Mouse (Mus musculus) kidney, embryonic 15.5 days (tissue): ENCODE data around the gene Rhoj. TPM values are rescaled to one million over a fixed set of nuclear protein-coding genes. Genes with fewer than 3 reads are reported as not detected.

Source experiments
- ATAC-seq: fragments of 200-750 bp; cut with Nextera tagmentation; replicated peaks from 2 replicates; pipeline ENCODE4 v1.8.0; 2017; ENCODE audit warnings: moderate TSS enrichment; ENCODE audit not compliant: low FRiP score
- H3K27ac ChIP-seq: fragments of 300-500 bp; sonication (generic); 2 replicates; pipeline ENCODE4 v1.5.1; 2015; ENCODE audit warnings: mild to moderate bottlenecking, inconsistent platforms
- H3K27me3 ChIP-seq: fragments of 300-500 bp; sonication (generic); 2 replicates; pipeline ENCODE4 v1.6.1; 2015; ENCODE audit warnings: inconsistent platforms
- H3K36me3 ChIP-seq: fragments of 300-500 bp; sonication (generic); 2 replicates; pipeline ENCODE4 v1.6.1; 2015; ENCODE audit warnings: inconsistent platforms
- H3K4me1 ChIP-seq: fragments of 300-500 bp; sonication (generic); 2 replicates; pipeline ENCODE4 v1.6.1; 2015; ENCODE audit warnings: inconsistent platforms
- H3K4me2 ChIP-seq: fragments of 300-500 bp; sonication (generic); 2 replicates; pipeline ENCODE4 v1.6.1; 2015; ENCODE audit warnings: moderate library complexity, mild to moderate bottlenecking, inconsistent platforms
- H3K4me3 ChIP-seq: fragments of 300-500 bp; sonication (generic); replicated peaks from 2 replicates; pipeline ENCODE4 v1.5.1; 2015; ENCODE audit warnings: mild to moderate bottlenecking, inconsistent platforms
- H3K9ac ChIP-seq: fragments of 300-500 bp; sonication (generic); 2 replicates; pipeline ENCODE4 v1.6.1; 2015; ENCODE audit warnings: mild to moderate bottlenecking, inconsistent platforms
- H3K9me3 ChIP-seq: fragments of 300-500 bp; sonication (generic); replicated peaks from 2 replicates; pipeline ENCODE4 v1.6.1; 2016; ENCODE audit warnings: inconsistent platforms
- WGBS: fragments of 180-500 bp; shearing (Covaris S2); methylation state at CpG from one replicate; pipeline ENCODE4 v1.1.7; 2015; ENCODE audit warnings: mixed read lengths; 5-methylcytosine and 5-hydroxymethylcytosine counted together
- polyA plus RNA-seq: library from polyadenylated mRNA; unstranded; fragments of >200 nt; fragmentation: Nextera tagmentation; extraction: Ambion mirVana; gene quantifications from 2 replicates; pipeline ENCODE4 v1.2.1, GENCODE M21; 2015

The Rhoj gene
- polyA plus RNA-seq, 1 experiment from 2014 or later: 59.7 TPM

DNA sequence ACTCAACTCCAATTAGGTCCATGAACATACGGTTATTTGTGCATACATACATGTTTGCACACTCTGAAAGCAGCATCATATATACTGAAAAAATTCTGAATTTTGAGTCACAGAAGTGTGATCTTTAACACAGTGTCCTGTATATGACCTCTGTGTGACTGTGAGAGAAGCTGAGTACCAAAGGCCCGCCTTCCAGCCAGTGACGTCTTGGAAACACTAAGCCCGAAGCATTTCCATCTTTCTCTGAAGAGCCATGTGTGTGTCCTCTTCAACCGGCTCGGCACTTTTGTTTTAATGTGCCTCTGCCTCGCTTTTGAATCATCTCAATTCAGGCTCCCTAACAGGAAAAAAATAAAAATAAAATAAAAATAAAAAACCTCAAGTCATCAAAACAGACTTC lies 43.7 kb downstream of the Rhoj start:
- WGBS: 55% methylated on average over 7 of the region's 7 CpGs
- H3K9ac ChIP-seq: no peak overlapping the region
- H3K27me3 ChIP-seq: no peaks in the 10 kb centered on the region
- peak overlapping the region; percentile 37 for H3K27ac ChIP-seq
- no peak overlapping the region for H3K4me2 ChIP-seq
- H3K4me1 ChIP-seq: peaks cover 19% of the 10 kb centered on the region
- no peaks in the 10 kb centered on the region for H3K9me3 ChIP-seq
- H3K4me3 ChIP-seq: no peak overlapping the region
- H3K36me3 ChIP-seq: no peaks in the 10 kb centered on the region
- ATAC-seq: no peak

DNA sequence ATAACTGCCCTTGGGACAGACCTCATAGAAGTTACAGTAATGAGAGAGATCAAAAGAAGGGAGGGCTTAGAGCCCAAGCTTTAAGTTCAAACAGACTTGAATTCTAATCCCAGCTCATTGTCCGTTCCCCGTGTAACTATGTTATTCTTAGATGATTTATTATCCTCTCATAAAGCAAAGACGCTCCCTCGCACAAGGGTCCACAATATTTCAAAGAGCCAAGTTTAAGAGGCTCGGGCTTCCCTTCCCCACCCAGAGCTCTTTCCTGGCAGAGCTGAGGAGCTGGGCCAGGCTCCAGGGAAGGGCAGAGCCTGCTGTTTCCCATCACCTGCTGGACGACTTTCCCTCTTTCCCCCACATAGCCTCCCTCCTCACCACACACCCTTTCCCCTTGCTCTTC lies 44.3 kb downstream of the Rhoj start:
- Histone ChIP-seq H3K4me1 (peaks cover 20% of the 10 kb centered on the region), H3K4me3 (no peak overlapping the region), H3K36me3 (no peaks in the 10 kb centered on the region), H3K4me2 (0 out of 2 replicates have a peak overlapping the region, but pooled peaks have one; percentile 8), H3K27ac (peak overlapping the region; percentile 37), H3K27me3 (no peaks in the 10 kb centered on the region), H3K9ac (no peak overlapping the region), H3K9me3 (no peaks in the 10 kb centered on the region)
- peak; percentile 77 for ATAC-seq
- 15% methylated on average over 6 of the region's 6 CpGs for WGBS

DNA sequence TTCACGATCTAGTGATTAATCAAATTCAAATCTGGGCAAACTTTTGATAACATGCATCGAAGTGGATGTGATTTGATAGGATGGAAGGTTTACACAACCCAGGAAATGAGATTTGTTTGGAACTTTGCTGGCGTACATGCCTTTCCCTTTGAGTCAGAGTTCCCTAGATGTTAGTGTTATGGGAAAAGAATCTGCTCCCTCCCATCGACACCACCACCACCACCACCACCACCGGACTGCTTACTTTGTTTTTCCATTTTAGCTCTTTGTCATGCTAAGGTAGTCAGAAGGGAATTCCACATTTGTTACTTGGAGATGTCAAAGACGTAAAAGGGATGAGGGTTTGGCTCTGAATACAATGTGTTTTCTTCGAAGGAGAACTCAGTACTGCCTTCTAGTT lies 46.2 kb downstream of the Rhoj start:
- H3K9ac ChIP-seq: no peak overlapping the region
- 69% methylated on average over 7 of the region's 7 CpGs for WGBS
- no peak overlapping the region for H3K4me2 ChIP-seq
- H3K27me3 ChIP-seq: no peaks in the 10 kb centered on the region
- peaks cover 28% of the 10 kb centered on the region for H3K4me1 ChIP-seq
- no peaks in the 10 kb centered on the region for H3K36me3 ChIP-seq
- ATAC-seq: no peak
- H3K4me3 ChIP-seq: no peak overlapping the region
- H3K9me3 ChIP-seq: no peaks in the 10 kb centered on the region
- H3K27ac ChIP-seq: no peak overlapping the region

DNA sequence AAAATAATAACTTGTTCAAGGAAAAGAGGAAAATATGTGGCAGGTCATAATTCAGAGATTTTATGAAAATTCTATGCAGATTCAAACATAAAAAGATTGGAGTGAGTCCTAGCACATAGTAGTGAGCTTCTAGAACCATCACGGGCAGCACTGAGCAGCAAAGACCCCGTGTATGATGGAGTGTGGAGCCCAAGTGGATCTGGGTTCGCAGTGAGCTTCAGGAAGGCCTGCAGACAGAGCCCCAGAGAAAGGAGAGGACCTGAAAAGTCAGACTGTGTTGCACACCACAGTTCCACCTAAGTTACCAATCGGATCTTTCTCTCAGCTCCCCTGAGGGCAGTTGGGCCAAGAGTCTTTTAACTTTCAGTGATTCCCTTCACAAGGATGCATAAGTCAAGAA lies 49.7 kb downstream of the Rhoj start:
- peaks cover 34% of the 10 kb centered on the region for H3K4me1 ChIP-seq
- no peaks in the 10 kb centered on the region for H3K27me3 ChIP-seq
- 82% methylated on average over 4 of the region's 4 CpGs for WGBS

DNA sequence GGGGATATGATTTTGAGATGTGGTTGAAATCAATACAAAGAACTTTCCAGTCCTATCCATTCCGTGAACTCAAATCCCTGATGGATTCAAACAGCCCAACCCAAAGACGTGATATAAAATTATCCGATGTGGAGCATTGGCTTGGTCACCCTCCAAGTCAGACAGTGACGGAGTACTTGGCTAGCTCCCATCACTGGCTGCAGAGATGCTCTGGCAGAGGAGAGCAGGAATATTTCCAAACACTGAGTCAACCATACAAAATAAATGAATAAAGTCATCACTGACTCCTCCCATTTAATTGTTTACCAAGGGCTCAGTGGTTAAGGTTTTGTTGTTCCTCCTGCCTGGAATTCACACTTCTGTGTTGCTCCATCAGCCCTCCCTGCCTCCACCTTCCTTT lies 50.6 kb downstream of the Rhoj start:
- Histone ChIP-seq H3K4me3 (no peak overlapping the region), H3K9me3 (no peaks in the 10 kb centered on the region), H3K36me3 (0 out of 2 replicates have a peak, but pooled peaks cover 1% of the 10 kb centered on the region), H3K4me1 (peaks cover 26% of the 10 kb centered on the region), H3K9ac (no peak overlapping the region), H3K27me3 (no peaks in the 10 kb centered on the region), H3K27ac (peak overlapping the region; percentile 48; the same call in 1 of the 2 replicates), H3K4me2 (no peak overlapping the region)
- no peak for ATAC-seq
- WGBS: 75% methylated on average over 4 of the region's 4 CpGs

More for the DNA sequence above, 49.7 kb downstream of the Rhoj start:
- no peak overlapping the region for H3K27ac ChIP-seq
- no peak overlapping the region for H3K9ac ChIP-seq
- no peak for ATAC-seq
- H3K9me3 ChIP-seq: no peaks in the 10 kb centered on the region
- H3K4me2 ChIP-seq: no peak overlapping the region
- H3K4me3 ChIP-seq: no peak overlapping the region
- no peaks in the 10 kb centered on the region for H3K36me3 ChIP-seq

DNA sequence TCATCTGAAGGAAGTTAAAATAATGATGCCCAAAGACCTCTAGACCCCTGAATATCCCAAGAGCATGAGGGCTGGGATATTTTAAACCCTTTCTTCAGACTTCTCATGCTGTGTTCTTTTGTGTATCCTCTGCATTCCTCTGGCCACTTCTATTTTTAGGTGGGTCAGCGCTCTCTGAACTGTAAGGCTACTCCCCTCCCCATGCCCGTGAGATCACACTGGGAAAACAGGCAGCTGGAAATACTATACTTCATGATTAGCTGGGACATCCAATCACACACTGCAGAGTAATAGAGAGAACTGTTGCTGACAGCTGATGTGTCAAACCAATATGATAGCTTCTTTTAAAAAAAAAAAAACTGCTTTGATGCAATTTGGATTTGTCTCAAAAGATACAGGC lies 51.4 kb downstream of the Rhoj start:
- 29% methylated on average over 2 of the region's 2 CpGs for WGBS

DNA sequence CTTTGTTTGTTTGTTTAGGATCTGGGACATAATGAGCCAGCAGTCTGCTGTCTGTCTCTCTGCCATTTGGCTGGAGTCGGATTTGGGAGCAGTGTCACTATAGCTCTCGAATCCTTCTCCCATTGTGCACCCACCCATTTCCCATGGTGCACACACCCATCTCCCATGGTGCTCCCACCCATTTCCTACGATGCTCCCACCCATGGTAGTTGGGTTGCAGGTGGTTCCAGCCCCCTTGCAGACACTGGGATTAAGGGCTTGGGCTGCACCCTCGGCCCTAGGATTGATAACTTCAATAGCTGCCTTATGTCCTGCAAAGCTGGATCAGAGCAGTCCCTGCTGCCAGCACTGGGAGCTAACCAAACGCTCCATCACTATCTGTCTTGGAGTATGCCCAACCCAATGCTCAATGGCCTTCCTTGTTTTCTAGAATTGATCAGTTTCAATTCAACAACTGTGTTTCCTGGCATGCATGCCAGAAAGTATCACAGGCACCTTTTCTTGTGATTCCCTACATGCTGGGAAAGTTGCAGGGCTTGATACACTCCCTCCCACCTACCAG lies 51.9 kb downstream of the Rhoj start:
- ATAC-seq: no peak
- Histone ChIP-seq H3K4me1 (peaks cover 23% of the 10 kb centered on the region), H3K36me3 (0 out of 2 replicates have a peak, but pooled peaks cover 3% of the 10 kb centered on the region), H3K27me3 (no peaks in the 10 kb centered on the region), H3K9me3 (no peaks in the 10 kb centered on the region), H3K9ac (no peak overlapping the region), H3K4me2 (no peak overlapping the region), H3K27ac (0 out of 2 replicates have a peak overlapping the region, but pooled peaks have one; percentile 13), H3K4me3 (no peak overlapping the region)
- 57% methylated on average over 5 of the region's 5 CpGs for WGBS

More for the DNA sequence above, 51.4 kb downstream of the Rhoj start:
- Histone ChIP-seq H3K27ac (peak overlapping the region; percentile 48), H3K4me1 (peaks cover 26% of the 10 kb centered on the region), H3K9ac (no peak overlapping the region), H3K4me2 (no peak overlapping the region), H3K4me3 (no peak overlapping the region), H3K36me3 (0 out of 2 replicates have a peak, but pooled peaks cover 3% of the 10 kb centered on the region), H3K27me3 (no peaks in the 10 kb centered on the region), H3K9me3 (no peaks in the 10 kb centered on the region)
- ATAC-seq: peak; percentile 64; the same call in 1 of the 2 replicates

DNA sequence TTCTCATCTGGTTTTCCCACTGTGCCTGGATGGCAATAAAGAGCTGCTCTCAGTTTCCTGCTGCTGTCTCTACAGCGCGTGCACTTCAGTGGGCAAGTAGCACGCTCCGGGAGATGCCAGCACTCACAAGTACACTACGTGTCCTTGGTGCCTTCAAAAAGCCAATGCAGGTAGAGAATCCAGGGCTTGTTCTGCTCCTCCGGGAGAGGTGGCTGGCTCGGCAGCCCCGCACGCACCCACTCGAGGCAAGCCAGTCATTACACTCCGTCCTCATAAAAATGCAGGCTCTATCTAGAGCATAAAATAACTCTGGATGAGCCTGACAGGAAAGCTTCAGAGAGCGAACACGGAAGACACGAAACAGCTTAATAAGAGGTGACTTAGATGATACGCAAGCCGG lies 54.3 kb downstream of the Rhoj start:
- H3K9ac ChIP-seq: no peak overlapping the region
- 88% methylated on average over 16 of the region's 16 CpGs for WGBS
- no peak overlapping the region for H3K27ac ChIP-seq
- H3K36me3 ChIP-seq: 0 out of 2 replicates have a peak, but pooled peaks cover 3% of the 10 kb centered on the region
- no peaks in the 10 kb centered on the region for H3K9me3 ChIP-seq
- no peaks in the 10 kb centered on the region for H3K27me3 ChIP-seq
- H3K4me3 ChIP-seq: no peak overlapping the region
- no peak overlapping the region for H3K4me2 ChIP-seq
- no peak for ATAC-seq
- peaks cover 22% of the 10 kb centered on the region for H3K4me1 ChIP-seq

DNA sequence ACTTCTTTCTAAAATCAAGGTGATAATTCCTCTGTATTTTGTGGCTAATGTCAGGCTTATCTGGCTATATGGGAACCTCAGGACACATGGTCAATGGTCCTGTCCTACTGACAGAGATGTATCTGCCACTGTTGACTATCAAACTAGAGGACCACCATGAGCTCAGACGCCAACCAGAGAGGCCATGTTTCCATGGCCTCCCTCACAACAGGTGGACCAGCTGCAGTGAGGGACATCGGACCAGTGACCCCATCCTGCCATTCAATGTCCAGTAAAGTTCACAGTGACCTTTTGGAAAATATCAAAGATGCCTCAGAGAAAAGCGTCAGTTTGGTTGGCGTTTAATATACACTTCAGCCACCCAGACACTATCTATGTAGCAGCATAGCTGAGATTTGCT lies 56.3 kb downstream of the Rhoj start:
- Histone ChIP-seq H3K4me3 (no peak overlapping the region), H3K9ac (no peak overlapping the region), H3K36me3 (0 out of 2 replicates have a peak, but pooled peaks cover 3% of the 10 kb centered on the region), H3K4me1 (peaks cover 18% of the 10 kb centered on the region), H3K9me3 (no peaks in the 10 kb centered on the region), H3K27ac (no peak overlapping the region), H3K27me3 (no peaks in the 10 kb centered on the region), H3K4me2 (no peak overlapping the region)
- WGBS: 95% methylated on average over 4 of the region's 4 CpGs
- no peak for ATAC-seq

DNA sequence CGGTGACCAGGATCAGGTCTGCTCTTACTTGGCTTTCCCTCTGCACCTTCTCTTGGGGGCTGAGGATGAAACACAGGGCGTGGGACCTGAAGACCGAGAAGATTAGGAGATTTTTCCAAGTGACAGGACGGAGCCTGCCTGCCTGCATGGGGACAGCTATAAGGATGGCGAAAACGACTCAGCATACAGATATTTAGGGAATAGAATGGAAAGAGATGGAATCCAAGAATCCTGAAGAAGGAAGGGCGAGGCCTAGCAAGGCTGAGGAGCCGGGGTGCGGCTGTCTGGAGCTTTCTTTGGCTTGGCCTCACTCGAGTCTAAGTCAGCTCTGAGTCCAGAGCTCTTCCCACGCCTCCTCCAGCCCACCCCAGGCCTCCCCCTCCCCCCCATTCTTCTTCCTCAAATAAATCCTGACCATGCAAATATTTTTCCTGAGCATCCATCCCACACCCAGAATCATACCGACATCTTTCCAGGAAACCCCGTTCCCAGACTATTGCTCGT lies 57.6 kb downstream of the Rhoj start:
- no peak overlapping the region for H3K4me2 ChIP-seq
- H3K9me3 ChIP-seq: no peaks in the 10 kb centered on the region
- 0 out of 2 replicates have a peak, but pooled peaks cover 3% of the 10 kb centered on the region for H3K36me3 ChIP-seq
- no peaks in the 10 kb centered on the region for H3K27me3 ChIP-seq
- 78% methylated on average over 14 of the region's 14 CpGs for WGBS
- ATAC-seq: no peak
- H3K9ac ChIP-seq: no peak overlapping the region
- H3K4me1 ChIP-seq: peaks cover 7% of the 10 kb centered on the region; the same call in 1 of the 2 replicates
- no peak overlapping the region for H3K4me3 ChIP-seq
- H3K27ac ChIP-seq: no peak overlapping the region

DNA sequence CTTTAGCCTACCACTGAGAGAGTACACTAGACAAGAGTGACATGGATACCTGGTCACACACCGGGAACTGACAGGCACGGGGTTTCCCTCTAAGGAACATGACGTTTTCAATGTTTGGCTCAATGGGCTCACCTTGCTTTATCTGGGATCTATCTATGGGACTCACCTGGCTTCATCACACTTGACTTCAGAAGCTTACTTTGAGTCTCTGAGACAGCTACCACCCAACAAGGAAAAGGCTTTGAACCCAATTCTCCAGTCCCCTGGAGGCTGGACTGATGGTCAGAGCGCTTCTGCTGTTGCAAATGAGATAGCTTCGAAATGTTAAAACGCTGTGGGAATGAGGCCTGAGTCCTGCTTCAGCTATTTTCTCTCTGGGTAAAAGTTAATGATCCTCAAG lies 59.2 kb downstream of the Rhoj start:
- H3K4me1 ChIP-seq: peaks cover 7% of the 10 kb centered on the region; the same call in 1 of the 2 replicates
- H3K27ac ChIP-seq: no peak overlapping the region; the same call in 1 of the 2 replicates
- ATAC-seq: no peak
- 71% methylated on average over 6 of the region's 6 CpGs for WGBS
- H3K36me3 ChIP-seq: 0 out of 2 replicates have a peak, but pooled peaks cover 3% of the 10 kb centered on the region
- H3K4me3 ChIP-seq: no peak overlapping the region
- H3K27me3 ChIP-seq: no peaks in the 10 kb centered on the region
- H3K9ac ChIP-seq: no peak overlapping the region
- H3K9me3 ChIP-seq: no peaks in the 10 kb centered on the region
- H3K4me2 ChIP-seq: no peak overlapping the region

DNA sequence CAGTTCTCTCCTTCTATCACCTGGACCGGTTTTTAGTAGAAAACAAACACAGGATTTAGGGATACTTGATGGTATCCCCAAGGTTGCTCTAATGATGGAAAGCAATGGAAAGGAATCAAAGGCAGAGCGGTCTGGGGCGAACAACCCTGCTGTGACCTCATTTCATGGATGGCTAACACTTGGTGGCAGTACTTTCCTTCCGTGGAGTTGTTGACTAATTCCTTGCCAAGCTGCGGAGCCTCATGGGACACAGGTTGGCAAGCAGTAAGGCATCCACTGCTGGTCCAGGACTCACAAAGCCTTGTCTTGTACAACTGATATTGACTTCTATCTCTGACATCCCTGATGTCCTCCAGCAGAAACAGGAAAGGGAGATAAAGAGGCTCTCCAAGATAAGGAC lies 60.4 kb downstream of the Rhoj start:
- Histone ChIP-seq H3K36me3 (0 out of 2 replicates have a peak, but pooled peaks cover 3% of the 10 kb centered on the region), H3K9ac (no peak overlapping the region), H3K4me3 (no peak overlapping the region), H3K4me2 (no peak overlapping the region), H3K4me1 (peaks cover 7% of the 10 kb centered on the region; the same call in 1 of the 2 replicates), H3K27me3 (no peaks in the 10 kb centered on the region), H3K27ac (no peak overlapping the region), H3K9me3 (no peaks in the 10 kb centered on the region)
- WGBS: 73% methylated on average over 5 of the region's 5 CpGs
- ATAC-seq: peak; percentile 46; the same call in 1 of the 2 replicates
